Mouse (Mus musculus): ENCODE measurements around the gene Ccdc28a.

Ccdc28a gene

GRCm38 (mm10) chr10:18175087-18175486 lies 59.7 kb downstream of the Ccdc28a start:
- DNase-seq (ENCODE audit: low read depth, low spot score), result no peak

More at GRCm38 (mm10) chr10:18175087-18175486, 59.7 kb downstream of the Ccdc28a start:
- Histone ChIP-seq H3K36me3 (ENCODE audit: control insufficient read depth, insufficient read depth, low read length, poor library complexity, severe bottlenecking) (no peaks in the 10 kb centered on the region), H3K27me3 (ENCODE audit: control insufficient read depth, insufficient read depth, low read length, poor library complexity, severe bottlenecking) (no peaks in the 10 kb centered on the region)
